Mouse (Mus musculus): ENCODE data around the gene Eif3a. TPM values are rescaled to one million over a fixed set of nuclear protein-coding genes. Genes with fewer than 3 reads are reported as not detected.

Eif3a gene
- polyA plus RNA-seq, 1 experiment: 76.3 TPM

DNA sequence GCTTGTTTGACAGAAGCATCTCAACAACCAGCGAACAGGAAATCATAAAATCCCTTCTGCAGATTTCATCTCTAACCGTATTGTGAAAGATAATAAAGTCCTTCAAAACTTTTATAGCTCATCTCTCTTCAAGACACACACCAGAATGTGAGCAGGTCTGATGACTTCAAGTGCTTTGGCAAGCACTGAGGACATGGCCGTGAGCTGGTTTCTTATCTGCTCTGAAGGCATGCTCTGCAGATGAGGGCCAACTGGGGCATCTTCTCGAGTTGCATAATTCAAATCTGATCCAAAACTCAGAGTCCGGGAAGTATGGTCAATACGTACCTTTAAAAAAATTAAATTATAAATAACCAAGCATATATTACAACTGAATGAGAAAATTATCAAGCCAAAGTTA, 17.1 kb downstream of the Eif3a start:
- no peak for DNase-seq (ENCODE audit: extremely low spot score in 1 of 2, low spot score in 1 of 2)

DNA sequence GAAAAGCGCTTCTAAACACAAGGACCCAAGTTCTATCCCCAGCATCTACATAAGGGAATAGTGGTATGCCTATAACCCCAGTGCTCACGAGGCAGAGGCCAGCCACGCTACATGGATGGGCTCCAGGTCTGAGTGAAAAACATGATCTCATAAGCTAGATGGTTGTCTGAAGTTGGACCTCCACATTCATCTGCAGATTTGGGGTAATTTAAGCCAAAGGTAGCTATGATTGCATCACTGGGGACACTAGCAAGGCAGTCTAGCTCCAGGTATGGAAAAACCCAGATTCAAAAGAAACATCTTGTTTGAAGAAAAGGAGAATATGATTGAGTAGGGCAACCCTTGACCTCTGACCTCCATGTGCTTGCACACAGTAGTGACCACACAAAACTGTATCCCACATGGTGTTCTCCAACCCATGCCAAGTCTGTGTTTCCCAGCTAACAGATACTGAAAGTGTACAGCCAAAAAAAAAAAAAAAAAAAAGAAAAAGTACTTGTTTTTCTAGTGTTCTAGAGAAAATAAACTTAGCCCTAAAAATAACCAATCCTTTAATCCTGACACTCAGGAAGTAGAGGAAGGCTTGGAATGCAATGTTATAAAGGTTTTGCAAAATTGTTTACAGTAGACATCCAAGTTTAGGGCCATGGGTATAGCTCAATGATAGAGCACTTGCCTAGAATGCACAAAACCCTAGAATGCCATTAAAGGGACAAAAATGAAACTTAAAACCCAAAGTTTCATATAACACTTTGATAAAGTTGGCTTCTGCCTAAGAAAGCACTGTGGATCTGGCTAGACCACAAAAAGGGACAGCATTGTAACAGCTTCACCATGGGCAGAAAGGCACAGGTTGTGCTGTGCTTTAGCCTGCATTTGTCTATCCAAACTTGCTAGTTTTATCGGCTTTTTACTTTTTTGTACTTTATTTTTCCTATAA, 31.3 kb downstream of the Eif3a start:
- no peak for DNase-seq (ENCODE audit: extremely low spot score in 1 of 2, low spot score in 1 of 2)

DNA sequence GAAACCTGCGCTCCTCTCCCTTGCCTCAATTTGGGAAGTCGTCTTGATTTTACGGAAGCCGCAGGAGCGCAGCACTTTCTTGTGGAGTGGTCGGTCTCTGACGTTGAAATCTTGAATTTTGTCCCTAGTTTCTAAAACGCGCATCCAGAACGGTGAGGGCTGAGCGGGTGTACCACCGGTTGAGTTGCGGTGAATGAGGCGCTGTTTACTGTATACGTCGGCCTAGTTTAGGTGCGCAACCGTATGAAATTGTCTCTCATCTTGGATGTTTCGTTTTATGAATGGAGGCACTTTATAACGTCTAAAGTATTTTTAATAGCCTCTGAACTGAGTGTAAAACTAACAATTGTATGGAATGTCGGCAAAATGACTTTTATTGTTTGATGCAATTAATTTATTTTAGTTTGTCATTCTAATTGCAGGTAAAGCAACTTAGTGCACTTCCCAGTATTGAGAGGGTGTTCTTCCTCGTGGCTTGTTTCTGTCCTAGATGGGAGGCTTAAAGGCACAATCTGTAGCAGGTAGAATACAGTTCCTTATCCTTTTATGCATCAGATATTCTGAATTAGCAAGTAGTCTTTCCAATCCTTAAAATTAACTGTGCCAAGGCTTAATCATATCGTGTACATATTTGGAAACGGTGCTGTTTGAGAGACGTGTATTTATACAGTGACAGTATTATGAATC, 33.2 kb downstream of the Eif3a start:
- no peak for DNase-seq (ENCODE audit: extremely low spot score in 1 of 2, low spot score in 1 of 2)

DNA sequence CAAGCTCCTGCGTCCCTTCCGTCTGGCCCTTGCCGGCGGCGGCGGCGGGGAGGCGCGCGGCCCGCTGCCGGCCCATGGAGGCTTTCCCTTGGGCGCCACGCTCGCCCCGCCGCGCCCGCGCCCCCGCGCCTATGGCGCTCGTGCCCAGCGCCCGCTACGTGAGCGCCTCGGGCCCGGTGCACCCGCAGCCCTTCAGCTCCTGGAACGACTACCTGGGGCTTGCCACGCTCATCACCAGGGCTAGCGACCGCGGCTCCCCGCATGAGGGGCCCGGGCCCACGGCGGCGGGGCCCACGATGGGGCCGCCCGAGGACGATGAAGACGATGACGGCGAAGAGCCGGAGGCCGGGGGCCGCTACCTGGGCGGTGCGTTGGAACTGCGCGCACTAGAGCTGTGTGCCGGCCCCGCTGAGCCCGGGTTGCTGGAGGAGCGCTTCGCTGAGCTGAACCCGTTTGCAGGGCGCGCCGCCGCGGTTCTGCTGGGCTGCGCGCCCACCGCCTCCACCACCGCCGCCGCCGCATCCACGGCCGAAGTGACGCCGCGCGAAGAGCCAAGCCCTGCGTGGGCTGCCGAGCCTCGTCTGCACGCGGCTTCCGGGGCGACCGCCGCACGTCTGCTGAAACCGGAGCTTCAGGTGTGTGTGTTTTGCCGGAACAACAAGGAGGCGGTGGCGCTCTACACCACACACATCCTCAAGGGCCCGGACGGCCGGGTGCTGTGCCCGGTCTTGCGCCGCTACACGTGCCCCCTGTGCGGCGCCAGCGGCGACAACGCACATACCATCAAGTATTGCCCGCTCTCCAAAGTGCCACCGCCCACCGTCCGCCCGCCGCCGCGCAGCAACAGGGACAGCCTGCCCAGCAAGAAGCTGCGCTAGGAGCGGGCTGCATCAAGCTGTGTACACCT, 34.0 kb downstream of the Eif3a start:
- peak; percentile 20 to 65 for DNase-seq (ENCODE audit: extremely low spot score in 1 of 2, low spot score in 1 of 2)

DNA sequence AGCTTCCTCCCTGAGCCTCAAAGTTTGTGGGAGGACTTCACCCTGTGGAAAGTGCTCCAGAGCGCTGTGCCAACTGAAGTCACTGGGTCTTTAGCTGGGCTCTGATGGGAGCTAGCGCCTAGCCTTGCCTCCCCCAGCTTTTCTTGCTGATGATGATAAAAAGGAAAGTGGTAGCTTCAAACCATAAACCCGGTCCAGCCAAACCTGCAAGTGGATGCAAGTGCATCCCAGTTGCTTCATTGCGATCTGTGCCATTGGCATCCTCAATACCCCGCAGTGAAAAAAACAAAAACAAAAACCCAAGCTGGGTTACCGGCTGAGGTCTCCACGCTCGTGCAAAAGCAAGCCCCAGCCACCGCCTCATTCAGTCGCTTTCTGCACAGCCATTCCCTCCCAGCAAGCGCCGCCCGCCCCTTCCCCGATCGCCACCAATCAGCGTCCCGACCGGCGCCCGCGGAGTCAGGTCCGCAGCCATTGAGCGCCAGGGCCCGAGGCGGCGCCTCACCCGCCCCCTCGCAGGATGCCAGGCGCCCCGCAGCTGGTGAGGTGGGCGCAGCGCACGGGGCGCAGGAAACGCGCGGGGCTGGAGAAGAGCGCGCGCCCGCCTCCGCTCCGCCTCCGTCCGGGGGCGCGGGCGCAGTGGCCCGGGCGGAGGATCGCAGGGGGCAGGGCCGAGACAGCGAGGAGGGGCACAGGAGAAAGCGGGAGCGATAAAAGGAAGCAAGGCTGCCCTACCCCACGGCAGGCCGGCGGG, 34.8 kb downstream of the Eif3a start, which contains the start of gene Nanos1:
Nanos1 (plus strand) TSS at position 550 of the 754 bp plus-strand sequence.
- peak; percentile 76 to 91 for DNase-seq (ENCODE audit: extremely low spot score in 1 of 2, low spot score in 1 of 2)

DNA sequence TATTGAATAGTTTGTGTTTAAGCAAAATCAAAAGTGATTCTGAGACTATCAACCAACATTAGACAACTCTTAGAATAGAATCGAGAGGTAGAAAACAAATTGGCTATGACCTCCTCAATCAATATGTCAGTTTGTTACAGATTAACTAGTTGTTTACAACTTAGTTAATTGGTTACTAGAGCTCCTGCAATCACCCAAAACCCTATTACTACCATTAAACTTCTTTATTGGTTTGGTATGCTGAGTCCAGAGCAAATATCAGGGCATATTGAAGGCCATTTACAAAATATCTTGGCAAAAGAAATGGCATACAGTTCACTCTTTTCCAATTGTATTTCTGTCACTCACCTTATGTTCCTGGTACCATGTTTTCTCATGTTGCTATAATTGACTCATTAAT, 42.7 kb downstream of the Eif3a start:
- DNase-seq (ENCODE audit: extremely low spot score in 1 of 2, low spot score in 1 of 2): no peak

DNA sequence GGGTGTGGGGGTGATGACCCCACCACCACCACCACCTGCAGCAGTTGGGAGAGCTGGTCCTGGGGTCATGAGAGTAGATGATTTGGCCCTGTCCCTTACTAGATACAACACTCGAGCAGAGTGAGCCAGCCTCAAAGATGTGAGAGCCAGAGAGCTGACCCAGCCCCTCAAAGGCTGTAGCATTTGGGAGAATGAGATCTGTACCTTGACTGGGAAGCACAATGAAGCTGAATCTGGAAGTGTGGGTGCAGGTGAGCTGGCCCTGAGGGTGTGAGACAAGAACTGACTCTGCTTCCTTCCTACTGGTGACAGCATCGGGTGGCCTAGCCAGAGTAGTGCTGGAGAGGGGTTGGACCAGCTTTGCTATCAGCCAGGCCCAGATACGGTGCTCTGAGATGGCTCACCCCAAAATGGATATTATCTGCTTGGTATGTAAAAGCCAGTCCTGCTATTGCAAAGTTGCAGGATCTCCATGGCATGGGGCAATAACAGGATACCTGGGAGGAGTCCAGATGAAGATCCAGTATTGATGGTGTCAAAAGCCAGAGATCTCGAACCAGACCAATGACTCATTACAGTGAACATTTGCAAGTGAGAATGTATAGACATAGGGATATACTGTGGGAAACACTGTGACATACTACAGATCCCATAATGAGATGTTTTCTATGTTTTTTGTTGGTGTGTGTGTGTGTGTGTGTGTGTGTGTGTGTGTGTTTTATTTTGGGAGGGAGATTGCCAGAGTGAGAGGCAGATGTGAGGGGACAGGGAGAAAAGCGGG, 46.5 kb downstream of the Eif3a start:
- DNase-seq (ENCODE audit: extremely low spot score in 1 of 2, low spot score in 1 of 2): no peak

DNA sequence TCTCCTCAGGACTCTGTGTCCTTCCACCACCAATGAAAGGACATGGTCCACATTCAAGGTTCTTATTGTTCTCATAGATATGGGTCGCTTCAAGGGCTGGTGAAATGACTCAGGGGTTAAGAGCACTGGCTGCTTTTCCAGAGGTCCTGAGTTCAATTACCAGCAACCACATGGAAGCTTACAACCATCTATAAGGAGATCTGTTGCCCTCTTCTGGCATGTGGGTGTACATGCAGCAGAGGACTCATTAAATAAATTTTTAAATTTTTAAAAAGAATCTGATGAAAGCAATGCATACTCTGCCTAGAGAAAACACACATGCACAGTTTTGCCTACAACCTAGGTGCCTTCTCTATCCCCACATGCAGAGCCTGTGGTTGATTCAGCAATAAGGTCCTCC, 49.9 kb downstream of the Eif3a start:
- DNase-seq (ENCODE audit: extremely low spot score in 1 of 2, low spot score in 1 of 2): no peak

DNA sequence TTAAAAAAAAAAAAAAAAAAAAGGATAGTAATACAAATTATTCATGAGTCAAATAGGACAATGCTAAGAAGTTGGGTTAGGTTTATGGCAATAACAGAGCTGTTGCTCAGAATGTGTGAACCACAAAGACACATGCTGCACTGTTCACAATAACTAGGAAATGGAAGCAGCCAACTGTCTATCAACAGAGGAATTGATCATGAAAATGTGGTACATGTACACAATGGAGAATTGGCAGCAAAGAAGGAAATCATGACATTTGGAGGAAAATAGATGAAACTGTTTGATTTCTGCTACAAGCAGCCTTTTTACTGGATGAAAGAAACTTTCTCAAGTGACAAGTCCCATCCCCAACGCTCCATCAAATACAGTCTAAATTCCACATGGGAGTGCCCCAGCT, 58.5 kb downstream of the Eif3a start:
- DNase-seq (ENCODE audit: extremely low spot score in 1 of 2, low spot score in 1 of 2): no peak

DNA sequence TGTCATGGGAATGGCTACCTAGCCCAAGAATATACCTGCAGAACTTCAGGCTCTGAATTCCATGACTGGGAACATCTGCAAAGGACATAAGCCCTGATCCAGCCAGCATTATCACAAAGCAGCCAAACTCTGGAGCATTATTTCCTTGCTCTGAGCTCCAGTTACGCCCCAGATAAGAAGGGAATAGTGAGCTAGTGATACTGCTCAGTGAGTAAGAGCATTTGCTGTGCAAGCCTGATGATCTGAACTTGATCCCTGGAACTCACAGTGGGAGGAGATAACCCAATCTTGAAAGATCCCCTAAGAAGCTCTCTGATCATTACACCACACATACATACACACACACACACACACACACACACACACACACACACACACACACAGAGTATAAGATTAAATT, 59.2 kb downstream of the Eif3a start:
- no peak for DNase-seq (ENCODE audit: extremely low spot score in 1 of 2, low spot score in 1 of 2)

DNA sequence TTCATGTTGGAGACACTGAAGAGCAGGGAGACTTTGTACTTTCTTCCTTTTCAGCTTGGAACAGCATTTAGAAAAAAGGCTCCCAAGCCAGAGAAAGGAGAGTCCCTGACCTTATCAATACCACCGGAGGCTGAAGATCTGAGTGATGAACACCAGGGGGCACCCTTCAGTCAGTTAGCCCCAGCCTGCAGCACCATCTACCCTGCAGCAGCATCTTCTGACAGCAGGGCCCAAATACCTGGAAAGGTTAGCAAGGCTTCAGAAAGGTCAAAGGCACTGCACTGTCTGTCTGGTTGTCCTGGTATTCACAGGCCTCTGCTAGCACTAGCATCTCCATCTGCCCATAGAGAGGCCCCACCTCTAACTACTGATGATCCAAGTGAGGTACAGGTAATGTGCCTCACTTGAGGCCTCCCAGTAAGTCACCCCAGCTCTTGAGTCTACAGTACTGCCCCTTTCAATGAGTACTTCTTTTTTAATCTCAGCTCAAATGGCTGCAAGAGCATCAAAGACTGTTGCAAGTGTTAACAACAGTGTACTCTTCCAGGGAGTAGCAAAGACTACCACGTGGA, 60.1 kb downstream of the Eif3a start:
- peak in 1 of 2 experiments; percentile 55 for DNase-seq (ENCODE audit: extremely low spot score in 1 of 2, low spot score in 1 of 2)

DNA sequence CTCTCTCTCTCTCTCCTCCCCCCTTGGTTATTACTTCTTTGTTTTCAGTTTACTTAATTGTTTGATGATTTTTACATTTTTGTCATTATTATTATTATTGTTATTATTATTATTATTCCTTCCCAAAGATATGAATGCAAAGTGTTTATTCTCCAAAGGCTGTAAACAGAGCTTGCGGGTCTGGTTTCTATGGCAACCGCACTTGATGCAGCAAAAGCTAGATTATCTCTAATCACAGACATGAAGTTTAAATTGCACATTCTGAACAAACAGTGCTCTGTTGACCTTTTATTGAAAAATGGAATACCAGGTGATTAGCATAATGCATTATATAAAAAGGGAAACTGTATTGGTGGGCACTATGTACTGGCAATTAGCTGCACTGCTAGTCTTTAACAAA, 74.1 kb downstream of the Eif3a start:
- DNase-seq (ENCODE audit: extremely low spot score in 1 of 2, low spot score in 1 of 2): no peak

DNA sequence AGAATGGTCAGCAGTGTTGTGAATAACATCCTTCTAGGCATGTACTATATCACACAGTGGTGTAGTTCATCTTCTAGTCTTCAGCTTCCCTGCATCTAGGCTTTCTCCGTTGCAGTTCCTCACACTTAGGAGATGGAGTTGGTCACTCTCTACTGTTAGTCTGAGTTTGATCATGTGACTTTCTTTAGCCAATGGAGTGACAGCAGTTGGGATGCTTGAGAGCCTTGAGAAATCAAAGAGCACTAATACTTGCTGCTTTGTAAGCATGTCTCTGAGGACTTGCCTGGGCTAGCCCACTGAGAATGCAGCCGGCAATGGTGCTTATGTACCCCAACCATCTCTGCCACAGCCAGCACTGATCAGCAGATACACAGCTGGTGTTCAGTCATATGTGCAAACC, 77.9 kb downstream of the Eif3a start:
- DNase-seq (ENCODE audit: extremely low spot score in 1 of 2, low spot score in 1 of 2): no peak

Other genes with a start within 250 kb of the Eif3a start
- gene Cacul1, start 209.6 kb downstream of the Eif3a start, polyA plus RNA-seq (2012; rRNA removed): 22.4 and 23.3 TPM in 2 replicates
- 16.0 and 18.6 TPM in 2 replicates for gene Nanos1, start 34.7 kb downstream of the Eif3a start, polyA plus RNA-seq (2012; rRNA removed)
- 41.4 and 44.1 TPM in 2 replicates for gene Fam45a, start 20.9 kb upstream of the Eif3a start, polyA plus RNA-seq (2012; rRNA removed)
- gene Sfxn4, start 70.8 kb upstream of the Eif3a start, polyA plus RNA-seq (2012; rRNA removed): 17.1 and 18.6 TPM in 2 replicates
- 97.8 and 99.4 TPM in 2 replicates for gene Prdx3, start 83.9 kb upstream of the Eif3a start, polyA plus RNA-seq (2012; rRNA removed)
- 6.6 and 7.2 TPM in 2 replicates for gene Grk5, start 99.1 kb upstream of the Eif3a start, polyA plus RNA-seq (2012; rRNA removed)